Mouse (Mus musculus) cortical plate, adult 2 months (tissue): ENCODE measurements at regions not wholly inside any gene's neighbourhood (a gene's known extent, or its start where the extent isn't known, plus 50 kb on each side); places are given as distances from the start of the nearest gene placed in this dataset.

Experiments
- H3K27ac ChIP-seq: fragments of 200-500 bp; 2 replicates; pipeline ENCODE4 v1.5.1; 2012; ENCODE audit warnings: low read length, control low read depth, inconsistent platforms; ENCODE audit not compliant: insufficient read depth
- H3K4me1 ChIP-seq: fragments of 200-500 bp; 2 replicates; pipeline ENCODE4 v1.6.1; 2011; ENCODE audit warnings: low read length; ENCODE audit not compliant: control insufficient read depth, insufficient read depth
- H3K4me3 ChIP-seq: fragments of 200-500 bp; 2 replicates; pipeline ENCODE4 v1.5.1; 2011; ENCODE audit warnings: mild to moderate bottlenecking, low read length, control low read depth; ENCODE audit not compliant: insufficient read depth
- CTCF ChIP-seq: fragments of 200-500 bp; IDR thresholded peaks from 2 replicates; pipeline ENCODE4 v1.5.1; 2011; ENCODE audit warnings: mild to moderate bottlenecking, control low read depth, low read length; ENCODE audit not compliant: insufficient read depth; ENCODE audit errors: extremely low read depth
- POLR2A ChIP-seq: fragments of 200-500 bp; IDR thresholded peaks from 2 replicates; pipeline ENCODE4 v1.6.1; 2011; ENCODE audit warnings: mild to moderate bottlenecking, low read length, control low read depth; ENCODE audit not compliant: insufficient read depth; ENCODE audit errors: extremely low read depth

GRCm38 (mm10) chr13:32507825-32508224 is 169.3 kb upstream of the Gmds start:
- Histone ChIP-seq H3K4me3 (no peak overlapping the region), H3K4me1 (no peaks in the 10 kb centered on the region), H3K27ac (no peak overlapping the region)
- TF ChIP-seq CTCF (no peak), POLR2A (no peak)

GRCm38 (mm10) chr13:32498205-32498790 is 159.8 kb upstream of the Gmds start:
- Histone ChIP-seq H3K27ac (no peak overlapping the region), H3K4me1 (no peaks in the 10 kb centered on the region), H3K4me3 (no peak overlapping the region)
- TF ChIP-seq CTCF (no peak), POLR2A (no peak)

GRCm38 (mm10) chr13:32496263-32496662 is 157.7 kb upstream of the Gmds start:
- no peak overlapping the region for H3K4me3 ChIP-seq
- no peak overlapping the region for H3K27ac ChIP-seq
- no peaks in the 10 kb centered on the region for H3K4me1 ChIP-seq
- TF ChIP-seq CTCF (no peak), POLR2A (no peak)

GRCm38 (mm10) chr13:32495063-32495462 is 156.5 kb upstream of the Gmds start:
- no peaks in the 10 kb centered on the region for H3K4me1 ChIP-seq
- no peak overlapping the region for H3K27ac ChIP-seq
- no peak overlapping the region for H3K4me3 ChIP-seq
- TF ChIP-seq POLR2A (no peak), CTCF (no peak)

GRCm38 (mm10) chr13:32493806-32494205 is 155.3 kb upstream of the Gmds start:
- Histone ChIP-seq H3K4me3 (no peak overlapping the region), H3K4me1 (no peaks in the 10 kb centered on the region), H3K27ac (no peak overlapping the region)
- TF ChIP-seq POLR2A = no peak
- no peak for TF ChIP-seq CTCF

- Histone ChIP-seq H3K4me1 (no peaks in the 10 kb centered on the region), H3K4me3 (no peak overlapping the region), H3K27ac (no peak overlapping the region)
- no peak for TF ChIP-seq POLR2A
- peak; percentile 83 for TF ChIP-seq CTCF
Observed at GRCm38 (mm10) chr13:32493309-32493708, 154.8 kb upstream of the Gmds start.

GRCm38 (mm10) chr13:32492566-32492965 is 154.0 kb upstream of the Gmds start:
- Histone ChIP-seq H3K27ac (no peak overlapping the region), H3K4me3 (no peak overlapping the region), H3K4me1 (no peaks in the 10 kb centered on the region)
- TF ChIP-seq CTCF = no peak
- TF ChIP-seq POLR2A = no peak

GRCm38 (mm10) chr13:32481444-32482058 is 143.0 kb upstream of the Gmds start:
- no peaks in the 10 kb centered on the region for H3K4me1 ChIP-seq
- no peak for TF ChIP-seq CTCF
- H3K4me3 ChIP-seq = no peak overlapping the region
- H3K27ac ChIP-seq = no peak overlapping the region

GRCm38 (mm10) chr13:32480029-32480428 is 141.5 kb upstream of the Gmds start:
- Histone ChIP-seq H3K4me3 (no peak overlapping the region), H3K4me1 (no peaks in the 10 kb centered on the region), H3K27ac (no peak overlapping the region)
- TF ChIP-seq CTCF = no peak
- no peak for TF ChIP-seq POLR2A

GRCm38 (mm10) chr13:32479118-32479818 is 140.7 kb upstream of the Gmds start:
- H3K4me1 ChIP-seq = no peaks in the 10 kb centered on the region
- TF ChIP-seq CTCF (no peak), POLR2A (no peak)
- H3K4me3 ChIP-seq = no peak overlapping the region
- H3K27ac ChIP-seq = no peak overlapping the region
